11 mouse cellular contexts compared by ENCODE assay signal in the genomic region with DNA sequence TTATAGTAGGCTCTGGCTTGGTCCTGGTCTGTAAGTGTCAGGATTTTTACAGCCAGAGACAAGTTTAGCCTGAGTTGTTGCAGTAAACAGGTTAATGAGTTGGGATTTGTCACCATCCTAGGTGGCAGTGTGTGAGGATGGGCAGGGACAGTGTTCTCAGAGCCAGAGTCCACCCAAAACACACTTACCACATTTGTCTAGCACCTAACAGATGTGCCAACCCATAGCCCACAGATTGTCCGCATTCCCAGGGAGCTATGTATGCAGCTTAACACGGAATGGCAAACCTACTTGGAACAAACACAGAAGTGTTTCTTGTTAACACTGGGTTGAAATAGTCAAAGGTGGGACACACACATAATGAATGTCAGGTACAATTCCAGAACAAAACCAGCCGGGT. TPM values are rescaled to one million over a fixed set of nuclear protein-coding genes. Genes with fewer than 3 reads are reported as not detected.
DNase-seq lines count a peak whose midpoint lies in the region; ATAC-seq and TF ChIP-seq lines count a peak whose summit lies in the region.
"Had no signal": no experiment of that assay in that cellular context is flagged by ENCODE, and none has a peak within 500 bp of the region (broad histone marks: within the 10 kb centered on the region; RNA-seq: fewer than 3 reads in every experiment).

No protein-coding gene starts in this region.

- peak overlapping the region; percentile 92 for H3K27ac ChIP-seq in heart, embryonic 13.5 days (replicated peaks)
- H3K27ac ChIP-seq in kidney, postnatal 0 days, result peak overlapping the region; percentile 42; the same call in 1 of the 2 replicates
- peak overlapping the region; percentile 61 for H3K27ac ChIP-seq in embryonic facial prominence, embryonic 14.5 days (replicated peaks; ENCODE audit: low read depth, low read length)
- peak overlapping the region; percentile 93 for H3K27ac ChIP-seq in limb, embryonic 10.5 days
- no peak overlapping the region for H3K27ac ChIP-seq in liver, embryonic 12.5 days

- ATAC-seq in heart, embryonic 13.5 days (ENCODE audit: extremely low read depth, insufficient number of reproducible peaks, low FRiP score, low TSS enrichment), result no peak
- ATAC-seq in kidney, postnatal 0 days (replicated peaks; ENCODE audit: low FRiP score, low read depth), result no peak
- ATAC-seq in embryonic facial prominence, embryonic 14.5 days (ENCODE audit: low read depth), result no peak
- no peak for ATAC-seq in liver, embryonic 12.5 days

- no peaks in the 10 kb centered on the region for H3K36me3 ChIP-seq in heart, embryonic 13.5 days
- H3K36me3 ChIP-seq in kidney, postnatal 0 days (ENCODE audit: insufficient read depth, low read length), result no peaks in the 10 kb centered on the region
- H3K36me3 ChIP-seq in embryonic facial prominence, embryonic 14.5 days (ENCODE audit: control insufficient read depth, insufficient read depth, low read length), result no peaks in the 10 kb centered on the region
- H3K36me3 ChIP-seq in limb, embryonic 10.5 days, result peaks cover under 1% of the 10 kb centered on the region; the same call in 1 of the 2 replicates
- H3K36me3 ChIP-seq in liver, embryonic 12.5 days, result no peaks in the 10 kb centered on the region

- no peak overlapping the region for H3K4me3 ChIP-seq in heart, embryonic 13.5 days
- H3K4me3 ChIP-seq in kidney, postnatal 0 days (replicated peaks; ENCODE audit: low read depth, low read length), result no peak overlapping the region
- no peak overlapping the region for H3K4me3 ChIP-seq in embryonic facial prominence, embryonic 14.5 days (ENCODE audit: low read depth, low read length)
- no peak overlapping the region for H3K4me3 ChIP-seq in limb, embryonic 10.5 days
- H3K4me3 ChIP-seq in liver, embryonic 12.5 days, result no peak overlapping the region

- no peak for TF ChIP-seq CTCF in kidney, postnatal 0 days (IDR thresholded peaks at IDR 0.05; ENCODE audit: low read depth)

- no peaks in the 10 kb centered on the region for H3K9me3 ChIP-seq in heart, embryonic 13.5 days
- no peaks in the 10 kb centered on the region for H3K9me3 ChIP-seq in kidney, postnatal 0 days (replicated peaks; ENCODE audit: low read length)
- H3K9me3 ChIP-seq in embryonic facial prominence, embryonic 14.5 days (ENCODE audit: control insufficient read depth, low read length), result no peaks in the 10 kb centered on the region
- no peaks in the 10 kb centered on the region for H3K9me3 ChIP-seq in limb, embryonic 10.5 days (replicated peaks)
- H3K9me3 ChIP-seq in liver, embryonic 12.5 days (replicated peaks), result no peaks in the 10 kb centered on the region

- no peaks in the 10 kb centered on the region; the same call in 1 of the 2 replicates for H3K27me3 ChIP-seq in heart, embryonic 13.5 days (replicated peaks)
- H3K27me3 ChIP-seq in kidney, postnatal 0 days (ENCODE audit: insufficient read depth, low read length), result no peaks in the 10 kb centered on the region
- no peaks in the 10 kb centered on the region for H3K27me3 ChIP-seq in embryonic facial prominence, embryonic 14.5 days (replicated peaks; ENCODE audit: control insufficient read depth, insufficient read depth, low read length)
- no peaks in the 10 kb centered on the region for H3K27me3 ChIP-seq in limb, embryonic 10.5 days (ENCODE audit: low read depth, poor library complexity, severe bottlenecking)
- H3K27me3 ChIP-seq in liver, embryonic 12.5 days (replicated peaks), result no peaks in the 10 kb centered on the region
- H3K27me3 ChIP-seq: CH12.LX had no signal

- WGBS in heart, embryonic 13.5 days, result 76% methylated on average over 3 of the region's 3 CpGs
- 89% methylated on average over 3 of the region's 3 CpGs for WGBS in kidney, postnatal 0 days
- 73% methylated on average over 3 of the region's 3 CpGs for WGBS in embryonic facial prominence, embryonic 14.5 days
- WGBS in limb, embryonic 10.5 days, result 88% methylated on average over 3 of the region's 3 CpGs
- 76% methylated on average over 3 of the region's 3 CpGs for WGBS in liver, embryonic 12.5 days (ENCODE audit: insufficient replicate concordance)

- peak overlapping the region; percentile 12 for H3K9ac ChIP-seq in heart, embryonic 13.5 days
- H3K9ac ChIP-seq in kidney, postnatal 0 days (ENCODE audit: low read depth, low read length), result no peak overlapping the region
- H3K9ac ChIP-seq in embryonic facial prominence, embryonic 14.5 days (ENCODE audit: low read depth, low read length), result no peak overlapping the region
- no peak overlapping the region for H3K9ac ChIP-seq in liver, embryonic 12.5 days

- DNase-seq in heart, adult 9 months (ENCODE audit: low spot score in 2 of 2), result no peak
- no peak for DNase-seq in kidney, postnatal 0 days (ENCODE audit: low spot score)
- DNase-seq in kidney, adult 9 months, result no peak
- DNase-seq in embryonic facial prominence, embryonic 14.5 days (ENCODE audit: low spot score), result no peak
- DNase-seq in limb, embryonic 10.5 days (ENCODE audit: low spot score), result no peak
- DNase-seq in embryo, embryonic 11 days, result no peak
- DNase-seq: cerebellum, adult 9-11 months; kidney, adult 8-10 months had no signal

- 0 out of 2 replicates have a peak overlapping the region, but pooled peaks have one; percentile 0 for H3K4me2 ChIP-seq in heart, embryonic 13.5 days
- no peak overlapping the region for H3K4me2 ChIP-seq in kidney, postnatal 0 days (ENCODE audit: low read length)
- H3K4me2 ChIP-seq in embryonic facial prominence, embryonic 14.5 days (ENCODE audit: low read depth, low read length), result no peak overlapping the region
- H3K4me2 ChIP-seq in liver, embryonic 12.5 days, result no peak overlapping the region

- peaks cover 97% of the 10 kb centered on the region for H3K4me1 ChIP-seq in heart, embryonic 13.5 days
- peaks cover 58% of the 10 kb centered on the region for H3K4me1 ChIP-seq in kidney, postnatal 0 days (replicated peaks; ENCODE audit: insufficient read depth, low read length)
- H3K4me1 ChIP-seq in embryonic facial prominence, embryonic 14.5 days (ENCODE audit: control insufficient read depth, insufficient read depth, low read length), result peaks cover 88% of the 10 kb centered on the region
- H3K4me1 ChIP-seq in limb, embryonic 10.5 days, result peaks cover 85% of the 10 kb centered on the region
- peaks cover 38% of the 10 kb centered on the region for H3K4me1 ChIP-seq in liver, embryonic 12.5 days

RNA-seq across cellular contexts. Expression of gene Nkd1, which starts 47.1 kb away (rescaled TPM):
- polyA plus RNA-seq in heart, embryonic 13.5 days (2015; fragmentation: Nextera tagmentation; extraction: Ambion mirVana), result 16.1 and 18.6 TPM in 2 replicates
- polyA plus RNA-seq in kidney, postnatal 0 days (2015; fragmentation: Nextera tagmentation; extraction: Ambion mirVana), result 64.6 and 68.1 TPM in 2 replicates
- polyA plus RNA-seq in embryonic facial prominence, embryonic 14.5 days (2014; fragmentation: Nextera tagmentation; extraction: Ambion mirVana), result 46.4 and 50.4 TPM in 2 replicates
- polyA plus RNA-seq in limb, embryonic 10.5 days (2016; fragmentation: Nextera tagmentation; extraction: Ambion mirVana), result 55.4 and 60.7 TPM in 2 replicates
- 4.3 and 5.5 TPM in 2 replicates for polyA plus RNA-seq in liver, embryonic 12.5 days (2016; fragmentation: Nextera tagmentation; extraction: Ambion mirVana)
